Mouse (Mus musculus) cerebellum, adult 2 months (tissue): ENCODE results near the gene Fxyd5. TPM values are rescaled to one million over a fixed set of nuclear protein-coding genes. Genes with fewer than 3 reads are reported as not detected.

Source experiments
- DNase-seq, 2 experiments: peaks; one replicate each; pipeline ENCODE4 v3.0.0; 2021
- H3K27ac ChIP-seq: fragments of 200-500 bp; 2 replicates; pipeline ENCODE4 v1.5.1; 2012; ENCODE audit warnings: low read length, control low read depth, inconsistent platforms; ENCODE audit not compliant: insufficient read depth
- H3K27me3 ChIP-seq: fragments of 200-500 bp; 2 replicates; pipeline ENCODE4 v1.6.1; 2012; ENCODE audit warnings: inconsistent platforms, mild to moderate bottlenecking, low read length, moderate library complexity; ENCODE audit not compliant: control insufficient read depth, insufficient read depth
- H3K4me1 ChIP-seq: fragments of 200-500 bp; 2 replicates; pipeline ENCODE4 v1.6.1; 2011; ENCODE audit warnings: low read length; ENCODE audit not compliant: control insufficient read depth, insufficient read depth
- H3K4me3 ChIP-seq: fragments of 200-500 bp; replicated peaks from 2 replicates; pipeline ENCODE3; 2011; ENCODE audit warnings: mild to moderate bottlenecking, low read depth, low read length, control low read depth; ENCODE audit not compliant: insufficient read depth
- CTCF ChIP-seq: fragments of 200-500 bp; IDR thresholded peaks from 2 replicates; pipeline ENCODE4 v1.5.1; 2011; ENCODE audit warnings: low read depth, mild to moderate bottlenecking, control low read depth, low read length, moderate library complexity, borderline replicate concordance; ENCODE audit not compliant: insufficient read depth
- POLR2A ChIP-seq: fragments of 200-500 bp; IDR thresholded peaks from 2 replicates; pipeline ENCODE4 v1.6.1; 2011; ENCODE audit warnings: low read length, control low read depth, borderline replicate concordance; ENCODE audit not compliant: insufficient read depth
- WGBS: fragments of 180-500 bp; shearing (Covaris S2); methylation state at CpG from one replicate; pipeline ENCODE4 v1.1.7; 2018; 5-methylcytosine and 5-hydroxymethylcytosine counted together
- polyA plus RNA-seq: library from polyadenylated mRNA; depleted of rRNA; stranded (reverse); fragments of >200 nt; gene quantifications from 2 replicates; pipeline ENCODE4 v1.2.3, GENCODE M21; 2012

Gene Fxyd5
- polyA plus RNA-seq, 1 experiment: 9.0 TPM

- DNase-seq: peak; percentile 44 to 62
- no peaks in the 10 kb centered on the region; the same call in 1 of the 2 replicates for H3K4me1 ChIP-seq
- TF ChIP-seq CTCF (no peak), POLR2A (no peak)
- WGBS: 16% methylated on average over 7 of the region's 7 CpGs
- no peak overlapping the region for H3K4me3 ChIP-seq
- H3K27me3 ChIP-seq: no peaks in the 10 kb centered on the region
- no peak overlapping the region for H3K27ac ChIP-seq
Measured at GRCm38 (mm10) chr7:31074061-31074712, 31.9 kb upstream of the Fxyd5 start.

GRCm38 (mm10) chr7:31073546-31073945 is 31.3 kb upstream of the Fxyd5 start:
- H3K4me1 ChIP-seq: no peaks in the 10 kb centered on the region; the same call in 1 of the 2 replicates
- no peaks in the 10 kb centered on the region for H3K27me3 ChIP-seq
- peak in 1 of 2 experiments; percentile 38 for DNase-seq
- no peak for TF ChIP-seq CTCF
- no peak for TF ChIP-seq POLR2A
- H3K4me3 ChIP-seq: no peak overlapping the region
- no peak overlapping the region for H3K27ac ChIP-seq

GRCm38 (mm10) chr7:31072326-31072725 is 30.0 kb upstream of the Fxyd5 start:
- Histone ChIP-seq H3K4me3 (no peak overlapping the region), H3K27me3 (no peaks in the 10 kb centered on the region), H3K4me1 (no peaks in the 10 kb centered on the region; the same call in 1 of the 2 replicates), H3K27ac (no peak overlapping the region)
- TF ChIP-seq CTCF (no peak), POLR2A (no peak)
- peak in 1 of 2 experiments; percentile 49 for DNase-seq
- 49% methylated on average over 9 of the region's 9 CpGs for WGBS

- Histone ChIP-seq H3K4me3 (no peak overlapping the region), H3K27ac (no peak overlapping the region), H3K4me1 (no peaks in the 10 kb centered on the region; the same call in 1 of the 2 replicates), H3K27me3 (no peaks in the 10 kb centered on the region)
- WGBS: 54% methylated on average over 6 of the region's 6 CpGs
- DNase-seq: peak in 1 of 2 experiments; percentile 61
- TF ChIP-seq POLR2A (no peak), CTCF (no peak)
Measured at GRCm38 (mm10) chr7:31070324-31070723, 28.0 kb upstream of the Fxyd5 start.

GRCm38 (mm10) chr7:31069491-31069890 is 27.2 kb upstream of the Fxyd5 start:
- DNase-seq: peak in 1 of 2 experiments; percentile 60
- no peaks in the 10 kb centered on the region; the same call in 1 of the 2 replicates for H3K4me1 ChIP-seq
- TF ChIP-seq POLR2A (no peak), CTCF (no peak)
- H3K27ac ChIP-seq: no peak overlapping the region
- 81% methylated on average over 14 of the region's 14 CpGs for WGBS
- H3K4me3 ChIP-seq: no peak overlapping the region
- no peaks in the 10 kb centered on the region for H3K27me3 ChIP-seq

GRCm38 (mm10) chr7:31067836-31068235 is 25.6 kb upstream of the Fxyd5 start:
- H3K4me3 ChIP-seq: no peak overlapping the region
- no peak overlapping the region for H3K27ac ChIP-seq
- 26% methylated on average over 5 of the region's 5 CpGs for WGBS
- TF ChIP-seq CTCF (no peak), POLR2A (no peak)
- H3K4me1 ChIP-seq: no peaks in the 10 kb centered on the region
- peak in 1 of 2 experiments; percentile 20 for DNase-seq
- H3K27me3 ChIP-seq: no peaks in the 10 kb centered on the region

GRCm38 (mm10) chr7:31063074-31063560 is 20.8 kb upstream of the Fxyd5 start:
- H3K4me1 ChIP-seq: no peaks in the 10 kb centered on the region
- WGBS: 86% methylated on average over 12 of the region's 12 CpGs
- no peak for TF ChIP-seq CTCF

GRCm38 (mm10) chr7:31060621-31061010 is 18.3 kb upstream of the Fxyd5 start:
- WGBS: 87% methylated on average over 7 of the region's 7 CpGs
- Histone ChIP-seq H3K27me3 (no peaks in the 10 kb centered on the region), H3K4me1 (no peaks in the 10 kb centered on the region), H3K4me3 (peak overlapping the region; percentile 29), H3K27ac (no peak overlapping the region)
- TF ChIP-seq POLR2A (no peak), CTCF (no peak)
- DNase-seq: no peak

More at GRCm38 (mm10) chr7:31063074-31063560, 20.8 kb upstream of the Fxyd5 start:
- DNase-seq: no peak
- H3K27me3 ChIP-seq: no peaks in the 10 kb centered on the region
- no peak overlapping the region for H3K4me3 ChIP-seq
- H3K27ac ChIP-seq: no peak overlapping the region
